Comparison of ENCODE assay signal across 26 mouse cellular contexts in the genomic region with DNA sequence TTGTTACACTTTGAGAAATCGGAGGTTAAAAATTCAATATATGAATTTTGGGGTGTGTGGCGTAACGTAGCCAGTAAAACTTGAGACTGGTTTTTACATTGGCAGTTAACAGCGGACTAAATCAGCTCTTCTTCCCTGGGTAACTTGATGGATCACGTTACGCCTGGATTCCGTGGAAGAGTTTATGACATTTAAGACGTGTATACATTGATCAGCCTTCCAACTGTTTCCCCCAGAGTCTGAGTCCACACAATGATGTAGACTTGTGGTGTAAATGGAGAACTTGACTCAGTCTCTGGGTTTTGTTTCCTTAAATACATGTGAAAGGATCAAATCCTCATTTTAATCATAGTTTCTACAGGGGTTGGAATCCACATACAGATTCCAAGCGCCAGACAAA. TPM values are rescaled to one million over a fixed set of nuclear protein-coding genes. Genes with fewer than 3 reads are reported as not detected.
DNase-seq lines count a peak whose midpoint lies in the region; ATAC-seq and TF ChIP-seq lines count a peak whose summit lies in the region.
"Had no signal": no experiment of that assay in that cellular context is flagged by ENCODE, and none has a peak within 500 bp of the region (broad histone marks: within the 10 kb centered on the region; RNA-seq: fewer than 3 reads in every experiment).

No protein-coding gene starts in this region.

- H3K27me3 ChIP-seq in C2C12 (ENCODE audit: control insufficient read depth, insufficient read depth, insufficient read length) (no peaks in the 10 kb centered on the region), myocyte (ENCODE audit: control insufficient read depth, insufficient read depth, insufficient read length) (no peaks in the 10 kb centered on the region)
- H3K27me3 ChIP-seq in embryonic facial prominence, embryonic 12.5 days = no peaks in the 10 kb centered on the region
- H3K27me3 ChIP-seq in limb, embryonic 14.5 days (ENCODE audit: control insufficient read depth, insufficient read depth, low read length) = no peaks in the 10 kb centered on the region
- H3K27me3 ChIP-seq: forebrain, embryonic 13.5 days; heart, embryonic 12.5 days; heart, embryonic 15.5 days; hindbrain, embryonic 13.5 days; intestine, embryonic 15.5 days had no signal

- no peaks in the 10 kb centered on the region for H3K79me3 ChIP-seq in C2C12 (ENCODE audit: low read depth)

- no peaks in the 10 kb centered on the region for H3K9me3 ChIP-seq in embryonic facial prominence, embryonic 12.5 days
- H3K9me3 ChIP-seq in limb, embryonic 14.5 days (ENCODE audit: control insufficient read depth, low read length) = no peaks in the 10 kb centered on the region
- H3K9me3 ChIP-seq: forebrain, embryonic 10.5 days; forebrain, embryonic 13.5 days; heart, embryonic 12.5 days; heart, embryonic 15.5 days; hindbrain, embryonic 13.5 days; intestine, embryonic 15.5 days had no signal

- no peak overlapping the region for H3K27ac ChIP-seq in embryonic facial prominence, embryonic 12.5 days
- H3K27ac ChIP-seq in limb, embryonic 14.5 days (replicated peaks; ENCODE audit: low read depth, low read length) = no peak overlapping the region
- H3K27ac ChIP-seq: forebrain, embryonic 10.5 days; forebrain, embryonic 13.5 days; gastrocnemius, adult 2 months; heart, embryonic 15.5 days; hindbrain, embryonic 10.5 days; hindbrain, embryonic 13.5 days; intestine, embryonic 15.5 days had no signal

- 48% methylated on average over 9 of the region's 9 CpGs for WGBS in embryonic facial prominence, embryonic 12.5 days
- WGBS in limb, embryonic 14.5 days = 38% methylated on average over 9 of the region's 9 CpGs

- peak; percentile 27 for DNase-seq in limb, embryonic 14.5 days (ENCODE audit: low spot score)
- DNase-seq in right cerebral cortex, postnatal 4 days = no peak
- no peak for DNase-seq in ovary, postnatal 14 days (ENCODE audit: low spot score)
- DNase-seq: adrenal gland, adult 8-10 months; adrenal gland, postnatal 25 days; cerebellum, adult 18-20 months; cerebellum, adult 9-10 months; cerebellum, postnatal 14 days; gastrocnemius, adult 2 months; gastrocnemius, postnatal 14 days; heart, adult 11 months; heart, postnatal 10 days; heart, postnatal 36 days had no signal

- H3K9ac ChIP-seq in embryonic facial prominence, embryonic 12.5 days = no peak overlapping the region
- no peak overlapping the region for H3K9ac ChIP-seq in limb, embryonic 14.5 days (ENCODE audit: low read depth, low read length, severe bottlenecking)
- H3K9ac ChIP-seq: forebrain, embryonic 13.5 days; heart, embryonic 12.5 days; heart, embryonic 15.5 days; hindbrain, embryonic 13.5 days; intestine, embryonic 15.5 days had no signal

- ATAC-seq in embryonic facial prominence, embryonic 12.5 days (ENCODE audit: insufficient number of reproducible peaks, insufficient read depth, low FRiP score, low TSS enrichment) = 0 out of 2 replicates have a peak, but pooled peaks have one; percentile 41
- peak; percentile 71; the same call in 1 of the 2 replicates for ATAC-seq in limb, embryonic 14.5 days (ENCODE audit: low FRiP score, low read depth)
- ATAC-seq: activated CD4-positive, CD25-positive, alpha-beta regulatory T cell, adult 4 months; forebrain, embryonic 13.5 days; forebrain, embryonic 16.5 days; hindbrain, embryonic 16.5 days; intestine, embryonic 15.5 days had no signal

- H3K4me2 ChIP-seq in embryonic facial prominence, embryonic 12.5 days (replicated peaks) = no peak overlapping the region
- no peak overlapping the region for H3K4me2 ChIP-seq in limb, embryonic 14.5 days (replicated peaks; ENCODE audit: low read depth, low read length, severe bottlenecking)
- H3K4me2 ChIP-seq in myocyte (ENCODE audit: low read depth) = peak overlapping the region; percentile 42
- H3K4me2 ChIP-seq: forebrain, embryonic 13.5 days; heart, embryonic 12.5 days; heart, embryonic 15.5 days; hindbrain, embryonic 13.5 days; intestine, embryonic 15.5 days had no signal

- TF ChIP-seq CTCF in C2C12 (IDR thresholded peaks at IDR 0.05; ENCODE audit: control insufficient read depth, insufficient read depth, insufficient read length) = no peak

- H3K79me2 ChIP-seq in C2C12 (ENCODE audit: control insufficient read depth, insufficient read depth) (no peaks in the 10 kb centered on the region), myocyte (ENCODE audit: control insufficient read depth, insufficient read depth) (no peaks in the 10 kb centered on the region)

- H3K4me3 ChIP-seq in C2C12 (ENCODE audit: insufficient read depth, poor library complexity, severe bottlenecking) (no peak overlapping the region), myocyte (no peak overlapping the region)
- no peak overlapping the region for H3K4me3 ChIP-seq in embryonic facial prominence, embryonic 12.5 days
- no peak overlapping the region for H3K4me3 ChIP-seq in limb, embryonic 14.5 days (replicated peaks; ENCODE audit: low read length)
- H3K4me3 ChIP-seq: forebrain, embryonic 10.5 days; forebrain, embryonic 13.5 days; gastrocnemius, adult 2 months; heart, embryonic 12.5 days; heart, embryonic 15.5 days; hindbrain, embryonic 10.5 days; hindbrain, embryonic 13.5 days; intestine, embryonic 15.5 days had no signal

- H3ac ChIP-seq in C2C12 (ENCODE audit: control insufficient read depth, insufficient read length, low read depth) (no peak overlapping the region), myocyte (ENCODE audit: control insufficient read depth, insufficient read length) (no peak overlapping the region)

- H3K36me3 ChIP-seq in C2C12 (ENCODE audit: control insufficient read depth, insufficient read depth) (no peaks in the 10 kb centered on the region), myocyte (ENCODE audit: control insufficient read depth, insufficient read depth) (no peaks in the 10 kb centered on the region)
- H3K36me3 ChIP-seq in embryonic facial prominence, embryonic 12.5 days = no peaks in the 10 kb centered on the region
- H3K36me3 ChIP-seq in limb, embryonic 14.5 days (ENCODE audit: control insufficient read depth, insufficient read depth, low read length) = no peaks in the 10 kb centered on the region
- H3K36me3 ChIP-seq: forebrain, embryonic 10.5 days; heart, embryonic 12.5 days; heart, embryonic 15.5 days; hindbrain, embryonic 10.5 days; hindbrain, embryonic 13.5 days; intestine, embryonic 15.5 days had no signal

- 0 out of 2 replicates have a peak, but pooled peaks cover 4% of the 10 kb centered on the region for H3K4me1 ChIP-seq in embryonic facial prominence, embryonic 12.5 days
- no peaks in the 10 kb centered on the region for H3K4me1 ChIP-seq in limb, embryonic 14.5 days (ENCODE audit: control insufficient read depth, insufficient read depth, low read length)
- H3K4me1 ChIP-seq: forebrain, embryonic 13.5 days; heart, embryonic 12.5 days; heart, embryonic 15.5 days; hindbrain, embryonic 10.5 days; intestine, embryonic 15.5 days had no signal

- no peak for TF ChIP-seq POLR2A in limb, embryonic 14.5 days (IDR thresholded peaks at IDR 0.05; ENCODE audit: borderline replicate concordance, extremely low read depth, insufficient read depth, insufficient read length)
- TF ChIP-seq POLR2A in myocyte (IDR thresholded peaks at IDR 0.05; ENCODE audit: insufficient read length, low read depth) = no peak

TF ChIP-seq in C2C12, 6 proteins besides CTCF, POLR2A, EP300 and RAD21:
- TF ChIP-seq MYOG (IDR thresholded peaks at IDR 0.05; ENCODE audit: control insufficient read depth, extremely low read depth, insufficient read length) = no peak
- TF ChIP-seq FOSL1 (IDR thresholded peaks at IDR 0.05; ENCODE audit: insufficient read depth, low read length, poor library complexity, severe bottlenecking) = no peak
- no peak for TF ChIP-seq USF1 (IDR thresholded peaks at IDR 0.05; ENCODE audit: low read depth)
- peak; percentile 26 for TF ChIP-seq MYOD1 (IDR thresholded peaks at IDR 0.05; ENCODE audit: control insufficient read depth, insufficient read length, low read depth)
- no peak for TF ChIP-seq MAX (IDR thresholded peaks at IDR 0.05)
- no peak for TF ChIP-seq CEBPB (IDR thresholded peaks at IDR 0.05; ENCODE audit: low read depth)

TF ChIP-seq in myocyte, 11 proteins besides CTCF, POLR2A, EP300 and RAD21:
- TF ChIP-seq TCF3 (IDR thresholded peaks at IDR 0.05; ENCODE audit: insufficient read length, low read depth) = no peak
- TF ChIP-seq USF1 (IDR thresholded peaks at IDR 0.05; ENCODE audit: low read depth) = no peak
- no peak for TF ChIP-seq MYOD1 (IDR thresholded peaks at IDR 0.05; ENCODE audit: control insufficient read depth in 1 of 3, insufficient read length in 2 of 3, low read depth in 2 of 3)
- TF ChIP-seq TCF12 (IDR thresholded peaks at IDR 0.05; ENCODE audit: insufficient read depth, poor library complexity, severe bottlenecking) = no peak
- TF ChIP-seq POLR2AphosphoS2 (IDR thresholded peaks at IDR 0.05; ENCODE audit: insufficient read length, low read depth) = no peak
- TF ChIP-seq SRF (IDR thresholded peaks at IDR 0.05; ENCODE audit: control insufficient read depth, insufficient read length, low read depth) = no peak
- no peak for TF ChIP-seq E2F4 (IDR thresholded peaks at IDR 0.05; ENCODE audit: insufficient read depth)
- TF ChIP-seq MYOG (IDR thresholded peaks at IDR 0.05; ENCODE audit: control insufficient read depth in 1 of 3, insufficient read depth in 1 of 3, insufficient read length in 2 of 3, low read depth in 2 of 3) = no peak
- TF ChIP-seq REST (IDR thresholded peaks at IDR 0.05; ENCODE audit: insufficient read depth, insufficient read length) = no peak
- TF ChIP-seq CEBPB (IDR thresholded peaks at IDR 0.05; ENCODE audit: insufficient read depth, poor library complexity, severe bottlenecking) = no peak
- TF ChIP-seq MAX (IDR thresholded peaks at IDR 0.05; ENCODE audit: low read depth) = no peak

RNA-seq across cellular contexts. Expression of a gene that starts 11.9 kb away (rescaled TPM):
- polyA plus RNA-seq in C2C12 (2012; fragmentation: generic; extraction: Trizol) (0.04 TPM), myocyte (2012; fragmentation: generic; extraction: Trizol) (0.01 TPM)
- polyA plus RNA-seq in embryonic facial prominence, embryonic 12.5 days (2016; fragmentation: Nextera tagmentation; extraction: Ambion mirVana) = 11.0 and 12.7 TPM in 2 replicates
- polyA plus RNA-seq in limb, embryonic 14.5 days (2012; rRNA removed) = 3.0 and 4.2 TPM in 2 replicates
- polyA plus RNA-seq in limb, embryonic 14.5 days (2014; fragmentation: Nextera tagmentation; extraction: Ambion mirVana) = 3.2 and 4.1 TPM in 2 replicates
- polyA plus RNA-seq: activated CD4-positive, CD25-positive, alpha-beta regulatory T cell, adult 4 months had no signal

RNA-seq across cellular contexts. Expression of a gene that starts 55.1 kb away (rescaled TPM):
- polyA plus RNA-seq in C2C12 (2012; fragmentation: generic; extraction: Trizol) (20.1 TPM), myocyte (2012; fragmentation: generic; extraction: Trizol) (18.7 TPM)
- polyA plus RNA-seq in embryonic facial prominence, embryonic 12.5 days (2016; fragmentation: Nextera tagmentation; extraction: Ambion mirVana) = 68.9 and 73.5 TPM in 2 replicates
- polyA plus RNA-seq in limb, embryonic 14.5 days (2012; rRNA removed) = 27.6 and 42.7 TPM in 2 replicates
- 71.8 and 73.0 TPM in 2 replicates for polyA plus RNA-seq in limb, embryonic 14.5 days (2014; fragmentation: Nextera tagmentation; extraction: Ambion mirVana)
